Mouse (Mus musculus) heart, postnatal 14 days (tissue): Measurements from ENCODE around the gene Pgam2. TPM values are rescaled to one million over a fixed set of nuclear protein-coding genes. Genes with fewer than 3 reads are reported as not detected.
A peak's percentile ranks its signal among the peaks of the same experiment; 100 is the strongest.

ENCODE experiments used
- DNase-seq, 2 experiments: peaks; one replicate each; pipeline ENCODE4 v3.0.0; 2021 to 2022
- intact Hi-C: fragments of 180-260 bp; cut with DNase I; formaldehyde crosslinking; loops from one replicate; pipeline ENCODE4 v1.15.1; 2025
- long read RNA-seq, 2 experiments: library from polyadenylated mRNA; stranded (forward); transcript quantifications; one replicate each; pipeline ENCODE4 v2.0.0; 2021
- total RNA-seq, 2 experiments: library from RNA; stranded (reverse); gene quantifications; 2 replicates each; pipeline ENCODE4 v1.2.3; 2021

The Pgam2 gene
- total RNA-seq, result 100 to 1,000 TPM; 796 to 815 TPM
- long read RNA-seq, experiment 1, transcript Pgam2-201 (3 exons, 840 nt), result major isoform, 1,015 of 1,053 reads
- long read RNA-seq, experiment 1, partial matches to known transcripts, result 37 of 1,053 reads
- long read RNA-seq, experiment 1, other reads (novel, unspliced or antisense), result 1 of 1,053 reads
- long read RNA-seq, experiment 2, transcript Pgam2-201 (3 exons, 840 nt), result major isoform, 807 of 876 reads
- long read RNA-seq, experiment 2, partial matches to known transcripts, result 68 of 876 reads
- long read RNA-seq, experiment 2, other reads (novel, unspliced or antisense), result 1 of 876 reads

- intact Hi-C loops, result no loop called here
Measured at GRCm38 (mm10) chr11:5803551-5803981, at the start of gene Pgam2. Gene Pgam2, minus strand, starts transcription at chr11:5803733.

GRCm38 (mm10) chr11:5852314-5852713 lies 48.8 kb upstream of the Pgam2 start:
- DNase-seq, result no peak

More at GRCm38 (mm10) chr11:5803551-5803981, at the start of gene Pgam2:
- peak; percentile 46 to 65 for DNase-seq

GRCm38 (mm10) chr11:5851021-5851736 lies 47.6 kb upstream of the Pgam2 start:
- DNase-seq, result no peak
- intact Hi-C loops, result no loop called here

More at GRCm38 (mm10) chr11:5852314-5852713, 48.8 kb upstream of the Pgam2 start:
- intact Hi-C loops, result no loop called here

GRCm38 (mm10) chr11:5850452-5850851 lies 46.9 kb upstream of the Pgam2 start:
- intact Hi-C loops, result no loop called here

GRCm38 (mm10) chr11:5849316-5849715 lies 45.8 kb upstream of the Pgam2 start:
- DNase-seq, result peak; percentile 28 to 31
- intact Hi-C loops, result no loop called here

More at GRCm38 (mm10) chr11:5850452-5850851, 46.9 kb upstream of the Pgam2 start:
- no peak for DNase-seq

GRCm38 (mm10) chr11:5848741-5849140 lies 45.2 kb upstream of the Pgam2 start:
- DNase-seq, result peak; percentile 36 to 50
- intact Hi-C loops, result no loop called here

GRCm38 (mm10) chr11:5846639-5847345 lies 43.3 kb upstream of the Pgam2 start:
- peak; percentile 55 to 57 for DNase-seq
- intact Hi-C loops, result no loop called here

- DNase-seq, result no peak
- intact Hi-C loops, result no loop called here
Measured at GRCm38 (mm10) chr11:5843131-5843530, 39.6 kb upstream of the Pgam2 start.

GRCm38 (mm10) chr11:5841751-5842150 lies 38.2 kb upstream of the Pgam2 start:
- intact Hi-C loops, result no loop called here
- DNase-seq, result no peak

GRCm38 (mm10) chr11:5840346-5840745 lies 36.8 kb upstream of the Pgam2 start:
- intact Hi-C loops, result no loop called here
- DNase-seq, result no peak

- peak; percentile 90 to 94 for DNase-seq
- intact Hi-C loops, result loop anchor here (2.0 to 5.0 kb wide), 2 partner anchors 47 to 50 kb away; partner anchors contain the start of gene Dbnl
Measured at GRCm38 (mm10) chr11:5837251-5838246, 34.0 kb upstream of the Pgam2 start, which contains the start of gene Polm. Gene Polm, minus strand, starts transcription at chr11:5838016.

GRCm38 (mm10) chr11:5836126-5836525 lies 32.6 kb upstream of the Pgam2 start:
- no peak for DNase-seq
- intact Hi-C loops, result loop anchor here (2.0 to 5.0 kb wide), 2 partner anchors 49 kb away; partner anchors contain the start of gene Dbnl

- DNase-seq, result no peak
- intact Hi-C loops, result loop anchor here (5.0 kb wide), 1 partner anchor 48 kb away; the partner anchor contains the start of gene Dbnl
Measured at GRCm38 (mm10) chr11:5835057-5835456, 31.5 kb upstream of the Pgam2 start.

GRCm38 (mm10) chr11:5834506-5834905 lies 31.0 kb upstream of the Pgam2 start:
- DNase-seq, result no peak
- intact Hi-C loops, result no loop called here

GRCm38 (mm10) chr11:5829327-5829726 lies 25.8 kb upstream of the Pgam2 start:
- intact Hi-C loops, result no loop called here
- no peak for DNase-seq

GRCm38 (mm10) chr11:5828509-5829191 lies 25.1 kb upstream of the Pgam2 start:
- intact Hi-C loops, result no loop called here

GRCm38 (mm10) chr11:5827931-5828330 lies 24.4 kb upstream of the Pgam2 start:
- intact Hi-C loops, result no loop called here
- no peak for DNase-seq

More at GRCm38 (mm10) chr11:5828509-5829191, 25.1 kb upstream of the Pgam2 start:
- no peak for DNase-seq

GRCm38 (mm10) chr11:5825432-5825831 lies 21.9 kb upstream of the Pgam2 start:
- no peak for DNase-seq
- intact Hi-C loops, result no loop called here

GRCm38 (mm10) chr11:5819223-5819622 lies 15.7 kb upstream of the Pgam2 start:
- intact Hi-C loops, result no loop called here
- DNase-seq, result no peak
